Mouse (Mus musculus): ENCODE data around the gene Hs3st4.

Gene Hs3st4

GRCm38 (mm10) chr7:124347218-124348017 is 364.7 kb downstream of the Hs3st4 start:
- no peak for DNase-seq (ENCODE audit: low spot score)

- DNase-seq (ENCODE audit: low spot score): no peak
Measured at GRCm38 (mm10) chr7:124354035-124354434, 371.4 kb downstream of the Hs3st4 start.

DNA sequence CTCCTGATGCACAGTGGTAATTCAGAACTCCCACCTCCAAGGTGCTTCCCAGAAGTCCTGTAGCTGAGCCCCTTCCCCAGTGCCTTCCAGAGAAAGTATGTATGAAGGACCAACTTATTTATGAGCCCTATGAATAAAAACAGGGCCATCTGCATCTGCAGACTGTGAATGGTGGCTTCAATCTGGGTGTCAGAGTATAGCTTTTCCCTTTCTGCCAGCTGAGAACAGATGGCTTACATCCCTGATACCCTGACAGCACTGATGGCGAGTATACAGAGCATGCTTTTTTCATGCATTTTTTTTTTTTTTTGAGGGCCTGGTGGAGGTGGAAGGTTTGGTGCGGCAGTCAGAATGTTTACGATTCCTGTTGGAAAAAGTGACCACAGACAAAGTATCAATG is 375.4 kb downstream of the Hs3st4 start:
- no peak for DNase-seq (ENCODE audit: low spot score)

- DNase-seq (ENCODE audit: low spot score): no peak
Measured at GRCm38 (mm10) chr7:124359836-124360235, 377.2 kb downstream of the Hs3st4 start.

GRCm38 (mm10) chr7:124372297-124372696 is 389.6 kb downstream of the Hs3st4 start:
- no peak for DNase-seq (ENCODE audit: low spot score)

GRCm38 (mm10) chr7:124372697-124373096 is 390.0 kb downstream of the Hs3st4 start:
- no peak for DNase-seq (ENCODE audit: low spot score)

- peak; percentile 74 for DNase-seq (ENCODE audit: low spot score)
Measured at GRCm38 (mm10) chr7:124383489-124383888, 400.8 kb downstream of the Hs3st4 start.

GRCm38 (mm10) chr7:124399184-124399583 is 416.5 kb downstream of the Hs3st4 start:
- no peak for DNase-seq (ENCODE audit: low spot score)

GRCm38 (mm10) chr7:124426951-124427350 is 444.3 kb downstream of the Hs3st4 start:
- no peak for DNase-seq (ENCODE audit: low spot score)
